Mouse (Mus musculus) forebrain, embryonic 15.5 days (tissue): ENCODE data around the gene Ngdn. TPM values are rescaled to one million over a fixed set of nuclear protein-coding genes. Genes with fewer than 3 reads are reported as not detected.
"Not testable (repeated sequence)": the region's sequence is repeated elsewhere in the genome, so short reads cannot be mapped to it uniquely, and the experiment has no call there.

Experiments used
- ATAC-seq: fragments of 200-750 bp; cut with Nextera tagmentation; replicated peaks from 2 replicates; pipeline ENCODE4 v1.8.0; 2017; ENCODE audit warnings: mild to moderate bottlenecking, moderate TSS enrichment, moderate library complexity
- H3K27ac ChIP-seq: fragments of 300-500 bp; sonication (generic); replicated peaks from 2 replicates; pipeline ENCODE4 v1.5.1; 2015; ENCODE audit warnings: mild to moderate bottlenecking, inconsistent platforms
- H3K27me3 ChIP-seq: fragments of 300-500 bp; sonication (generic); 2 replicates; pipeline ENCODE4 v1.6.1; 2015; ENCODE audit warnings: inconsistent platforms
- H3K36me3 ChIP-seq: fragments of 300-500 bp; sonication (generic); 2 replicates; pipeline ENCODE4 v1.6.1; 2015; ENCODE audit warnings: mild to moderate bottlenecking, inconsistent platforms
- H3K4me1 ChIP-seq: fragments of 300-500 bp; sonication (generic); 2 replicates; pipeline ENCODE4 v1.6.1; 2015; ENCODE audit warnings: inconsistent platforms
- H3K4me2 ChIP-seq: fragments of 300-500 bp; sonication (generic); replicated peaks from 2 replicates; pipeline ENCODE4 v1.6.1; 2015; ENCODE audit warnings: mild to moderate bottlenecking, inconsistent platforms
- H3K4me3 ChIP-seq: fragments of 300-500 bp; sonication (generic); 2 replicates; pipeline ENCODE4 v1.5.1; 2015; ENCODE audit warnings: mild to moderate bottlenecking, inconsistent platforms
- H3K9ac ChIP-seq: fragments of 300-500 bp; sonication (generic); replicated peaks from 2 replicates; pipeline ENCODE4 v1.6.1; 2015; ENCODE audit warnings: mild to moderate bottlenecking, inconsistent platforms
- H3K9me3 ChIP-seq: fragments of 300-500 bp; sonication (generic); 2 replicates; pipeline ENCODE4 v1.6.1; 2016; ENCODE audit warnings: inconsistent platforms
- WGBS: fragments of 180-500 bp; shearing (Covaris S2); methylation state at CpG from one replicate; pipeline ENCODE4 v1.1.7; 2015; ENCODE audit warnings: mixed read lengths; 5-methylcytosine and 5-hydroxymethylcytosine counted together
- polyA plus RNA-seq: library from polyadenylated mRNA; unstranded; fragments of >200 nt; fragmentation: Nextera tagmentation; extraction: Ambion mirVana; gene quantifications from 2 replicates; pipeline ENCODE4 v1.2.1, GENCODE M21; 2015

Gene Ngdn
- 67.1 and 70.8 TPM in 2 replicates for polyA plus RNA-seq

DNA sequence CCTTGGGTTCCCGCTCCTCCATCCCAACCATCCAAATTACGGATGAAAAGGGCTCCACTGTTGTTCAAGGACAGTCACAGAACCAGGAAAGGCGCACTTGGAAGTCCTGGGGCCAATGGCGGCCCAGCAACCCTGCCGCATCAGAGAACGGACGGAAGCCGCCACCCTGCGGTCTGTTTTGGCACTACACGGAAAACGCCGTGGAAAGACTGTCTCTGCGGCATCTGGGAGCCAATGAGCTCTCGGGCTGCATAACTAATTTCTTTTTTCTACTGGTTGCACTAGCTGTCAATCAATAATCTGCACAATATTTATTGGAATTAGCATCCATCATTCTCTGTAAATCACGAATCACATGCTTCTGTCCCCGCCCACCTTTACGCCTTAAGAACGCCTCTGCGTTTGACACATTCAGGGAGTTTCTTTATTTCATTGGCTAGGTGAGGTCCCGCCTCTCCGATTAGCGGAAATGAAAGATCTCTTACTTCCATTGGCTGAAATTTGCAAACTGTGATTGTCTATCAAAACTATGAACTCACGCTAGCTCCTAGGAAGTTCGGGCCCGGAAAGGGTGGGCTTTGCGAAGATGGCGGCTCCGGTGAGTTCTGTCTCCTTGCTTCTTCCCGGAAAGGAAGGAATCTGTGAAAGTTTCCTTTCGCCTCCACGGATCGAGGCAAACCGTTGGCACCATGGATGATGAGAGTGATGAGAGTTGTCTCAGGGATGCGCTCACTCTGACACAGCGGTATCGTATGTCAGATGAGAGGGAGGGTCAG lies at the start of gene Ngdn:
Gene Ngdn (plus strand): TSS at position 464 of the 776 bp plus-strand sequence.
- Histone ChIP-seq H3K4me2 (peak within 1 kb of the TSS; percentile 88), H3K27ac (peak within 1 kb of the TSS; percentile 94), H3K9me3 (no peaks in the 10 kb centered on the region), H3K4me3 (peak within 1 kb of the TSS; percentile 82), H3K27me3 (no peaks in the 10 kb centered on the region), H3K9ac (peak within 1 kb of the TSS; percentile 74), H3K4me1 (peaks cover 19% of the 10 kb centered on the region), H3K36me3 (peaks cover 7% of the 10 kb centered on the region; the same call in 1 of the 2 replicates)
- under 1% methylated on average over 36 of the region's 36 CpGs for WGBS
- peak; percentile 98 for ATAC-seq

DNA sequence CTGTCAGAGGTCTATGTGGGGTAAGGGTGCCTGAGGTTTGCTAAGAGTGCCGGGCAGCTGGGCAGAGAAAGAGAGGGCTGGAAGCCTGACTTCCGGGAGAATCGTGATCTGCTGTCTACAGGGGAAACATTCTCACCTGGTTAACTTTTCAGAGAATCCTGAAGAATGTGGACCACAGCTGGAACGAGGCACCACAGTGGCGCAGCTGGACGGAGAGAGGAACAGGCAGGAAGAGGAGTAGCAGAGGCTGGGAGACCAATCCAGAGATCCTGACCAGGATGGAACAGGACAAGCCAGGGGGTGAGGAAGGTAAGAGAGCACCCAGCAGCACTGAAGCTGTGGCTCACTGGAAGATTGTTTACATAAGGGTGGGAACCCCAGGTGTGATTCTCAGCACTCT lies 49.6 kb upstream of the Ngdn start:
- H3K27ac ChIP-seq: no peak overlapping the region
- ATAC-seq: no peak
- 82% methylated on average over 6 of the region's 6 CpGs for WGBS

DNA sequence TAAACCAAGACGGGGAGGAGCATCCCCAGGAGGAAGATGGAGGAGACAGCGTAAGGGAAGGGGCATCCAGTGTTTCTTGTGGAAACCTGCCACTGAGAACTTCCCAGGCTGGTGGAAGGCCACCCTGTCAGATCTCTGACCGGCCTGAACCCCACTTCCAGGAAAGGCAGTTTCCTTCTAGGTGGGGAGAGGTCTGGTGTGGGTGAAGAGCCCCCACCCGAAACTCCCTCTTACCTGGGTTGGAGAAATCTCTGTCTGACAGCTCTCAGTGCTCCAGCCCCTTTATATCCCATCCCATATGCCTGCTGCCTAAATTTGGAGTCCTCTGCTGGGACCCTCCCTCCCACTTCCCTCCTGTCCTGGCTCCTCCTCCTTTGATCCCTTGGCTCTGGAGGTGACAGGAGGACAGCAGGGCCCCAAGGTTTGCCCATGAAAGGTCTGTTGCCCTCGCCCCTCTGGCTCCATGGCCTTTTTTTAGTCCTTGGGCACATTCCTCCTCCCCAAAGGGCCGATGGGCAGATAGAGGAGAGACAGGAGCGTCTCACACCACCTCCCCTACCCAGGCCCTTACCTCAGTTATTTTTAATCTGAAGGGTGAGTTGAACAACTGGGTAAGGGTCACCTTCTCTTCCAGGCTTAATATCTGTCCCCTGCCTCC lies 48.8 kb upstream of the Ngdn start, which contains the start of gene Myh6:
Gene Myh6 (minus strand): TSS at position 608 of the 658 bp plus-strand sequence.
- no peaks in the 10 kb centered on the region for H3K27me3 ChIP-seq
- ATAC-seq: no peak
- no peak within 1 kb of the TSS for H3K4me3 ChIP-seq
- H3K27ac ChIP-seq: no peak within 1 kb of the TSS
- 78% methylated on average over 7 of the region's 7 CpGs for WGBS
- H3K9me3 ChIP-seq: no peaks in the 10 kb centered on the region
- no peak within 1 kb of the TSS for H3K4me2 ChIP-seq
- no peaks in the 10 kb centered on the region for H3K4me1 ChIP-seq
- H3K9ac ChIP-seq: no peak within 1 kb of the TSS
- no peaks in the 10 kb centered on the region for H3K36me3 ChIP-seq

More for the DNA sequence above, 49.6 kb upstream of the Ngdn start:
- H3K4me2 ChIP-seq: no peak overlapping the region
- H3K9me3 ChIP-seq: no peaks in the 10 kb centered on the region
- H3K9ac ChIP-seq: no peak overlapping the region
- H3K27me3 ChIP-seq: no peaks in the 10 kb centered on the region
- no peaks in the 10 kb centered on the region for H3K4me1 ChIP-seq
- no peak overlapping the region for H3K4me3 ChIP-seq
- no peaks in the 10 kb centered on the region for H3K36me3 ChIP-seq

DNA sequence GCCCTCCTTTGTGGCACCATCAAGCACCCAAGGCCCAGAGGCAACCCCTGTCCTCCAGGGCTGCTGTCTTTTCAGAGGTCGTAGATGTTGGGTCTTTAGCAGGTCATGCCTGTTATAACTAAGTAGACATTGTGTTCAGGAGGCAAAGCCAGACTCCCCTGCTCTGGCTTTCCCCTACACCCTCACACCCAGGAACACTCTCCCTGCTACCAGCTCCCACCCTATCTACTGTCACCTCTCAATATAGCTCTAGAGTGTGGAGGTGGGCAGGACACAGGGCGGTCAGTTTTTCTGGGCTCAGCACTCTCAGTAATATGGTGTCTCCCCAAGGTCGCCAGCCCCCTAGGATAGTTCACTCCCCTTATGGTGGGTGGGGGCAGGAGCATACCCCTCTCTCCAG lies 47.4 kb upstream of the Ngdn start:
- WGBS: 92% methylated on average over 3 of the region's 3 CpGs
- ATAC-seq: no peak
- no peak overlapping the region for H3K4me2 ChIP-seq

DNA sequence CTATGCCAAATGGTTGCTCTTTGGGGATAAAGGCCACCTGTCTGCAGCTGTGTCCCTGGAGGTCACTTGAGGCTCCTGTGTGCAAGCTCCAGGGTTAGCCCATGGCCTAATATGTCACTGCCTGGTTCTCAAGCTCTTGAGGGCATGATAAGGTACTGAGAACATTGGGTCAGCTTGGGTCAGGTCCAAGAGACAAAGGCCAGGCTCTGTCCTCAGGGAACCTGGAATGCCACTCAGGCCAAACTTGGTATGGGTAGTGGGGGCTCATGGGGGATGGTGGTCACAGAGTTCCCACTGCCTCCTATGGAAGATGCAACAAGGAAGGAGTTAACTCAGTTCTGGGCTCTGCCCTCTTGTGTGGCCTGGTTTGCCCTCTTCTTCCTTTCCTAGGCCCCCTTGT lies 46.9 kb upstream of the Ngdn start:
- Histone ChIP-seq H3K9me3 (no peaks in the 10 kb centered on the region), H3K9ac (no peak overlapping the region), H3K4me2 (no peak overlapping the region), H3K27ac (no peak overlapping the region), H3K27me3 (no peaks in the 10 kb centered on the region), H3K4me3 (no peak overlapping the region), H3K4me1 (no peaks in the 10 kb centered on the region), H3K36me3 (no peaks in the 10 kb centered on the region)
- no peak for ATAC-seq

More for the DNA sequence above, 47.4 kb upstream of the Ngdn start:
- H3K9me3 ChIP-seq: no peaks in the 10 kb centered on the region
- no peaks in the 10 kb centered on the region for H3K36me3 ChIP-seq
- H3K4me1 ChIP-seq: no peaks in the 10 kb centered on the region
- H3K4me3 ChIP-seq: no peak overlapping the region
- H3K27me3 ChIP-seq: no peaks in the 10 kb centered on the region
- no peak overlapping the region for H3K9ac ChIP-seq
- no peak overlapping the region for H3K27ac ChIP-seq

DNA sequence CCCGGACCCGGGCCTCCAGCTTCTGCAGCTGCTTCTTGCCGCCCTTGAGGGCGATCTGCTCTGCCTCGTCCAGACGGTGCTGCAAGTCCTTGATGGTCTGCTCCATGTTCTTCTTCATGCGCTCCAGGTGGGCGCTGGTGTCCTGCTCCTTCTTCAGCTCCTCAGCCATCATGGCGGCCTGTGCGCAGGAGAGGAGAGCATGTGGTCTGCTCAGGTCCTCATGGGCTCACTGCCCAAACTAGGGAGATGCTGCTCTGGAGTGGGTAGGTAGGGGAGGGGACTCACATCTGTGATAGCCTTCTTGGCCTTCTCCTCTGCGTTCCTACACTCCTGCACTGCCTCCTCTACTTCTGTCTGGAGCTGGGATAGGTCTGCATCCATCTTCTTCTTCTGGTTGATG lies 42.5 kb upstream of the Ngdn start:
- not testable (repeated sequence) for H3K4me1 ChIP-seq, H3K4me3 ChIP-seq, H3K4me2 ChIP-seq, ATAC-seq, H3K27me3 ChIP-seq, H3K36me3 ChIP-seq, H3K9ac ChIP-seq, H3K9me3 ChIP-seq
- WGBS: 96% methylated on average over 11 of the region's 11 CpGs
- 0 out of 2 replicates have a peak overlapping the region, but pooled peaks have one; percentile 79 for H3K27ac ChIP-seq

DNA sequence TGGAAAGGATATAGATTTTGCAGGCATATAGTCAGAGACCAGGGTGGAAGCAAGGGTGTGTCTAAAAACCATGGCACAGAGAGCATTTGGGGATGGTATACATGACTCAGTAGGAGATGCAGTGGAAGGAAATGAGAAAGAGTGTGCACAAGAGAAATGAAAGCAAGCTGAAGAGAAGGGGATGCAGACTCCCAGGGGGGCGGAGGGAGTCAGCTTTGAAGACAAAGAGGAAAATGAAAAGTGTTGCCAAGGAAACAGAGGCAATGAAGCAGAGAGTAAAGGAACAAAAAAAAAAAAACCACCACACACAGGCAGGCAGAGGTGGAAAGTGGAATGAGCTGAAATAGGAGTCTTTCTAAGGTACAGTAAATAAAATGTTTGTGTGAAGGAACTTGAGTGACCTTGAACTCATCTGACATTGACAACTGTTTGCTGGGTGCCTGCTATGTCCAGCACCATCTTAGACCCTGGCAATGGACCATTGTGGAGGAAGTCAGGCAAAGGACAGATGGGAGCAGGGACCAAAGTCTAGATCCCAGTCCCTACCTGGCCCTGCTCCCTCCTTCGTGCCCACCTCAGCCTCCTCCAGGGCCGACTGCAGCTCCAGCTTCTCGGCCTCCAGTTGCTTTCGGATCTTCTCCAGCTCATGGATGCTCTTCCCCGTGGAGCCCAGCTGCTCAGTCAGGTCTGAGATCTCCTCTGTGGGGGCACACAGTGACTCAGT lies 41.0 kb upstream of the Ngdn start:
- no peaks in the 10 kb centered on the region for H3K27me3 ChIP-seq
- H3K4me1 ChIP-seq: peaks cover 10% of the 10 kb centered on the region
- 67% methylated on average over 6 of the region's 6 CpGs for WGBS
- H3K4me3 ChIP-seq: no peak overlapping the region
- 0 out of 2 replicates have a peak overlapping the region, but pooled peaks have one; percentile 1 for H3K9ac ChIP-seq
- no peaks in the 10 kb centered on the region for H3K9me3 ChIP-seq
- H3K4me2 ChIP-seq: no peak overlapping the region
- ATAC-seq: peak; percentile 42; the same call in 1 of the 2 replicates
- H3K27ac ChIP-seq: peak overlapping the region; percentile 79
- H3K36me3 ChIP-seq: no peaks in the 10 kb centered on the region

DNA sequence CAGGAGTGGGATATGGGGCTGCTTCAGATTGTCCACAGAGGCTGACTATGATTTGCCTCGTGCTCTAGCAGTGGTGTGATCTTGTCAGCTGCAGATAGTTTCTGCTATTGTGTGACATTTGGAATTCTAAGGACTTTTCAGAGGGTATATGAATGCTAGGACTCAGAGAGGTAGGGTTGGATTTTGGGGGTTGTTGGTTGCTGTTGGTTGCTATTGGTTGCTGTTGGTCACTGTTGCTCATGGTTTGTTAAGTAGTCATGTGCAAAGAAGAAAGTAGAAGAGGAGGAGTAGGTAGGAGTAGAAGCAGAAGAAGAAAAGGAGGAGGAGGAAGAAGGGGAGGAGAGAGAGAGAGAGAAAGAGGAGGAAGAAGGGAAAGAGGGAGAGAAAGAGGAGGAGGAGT lies 38.6 kb upstream of the Ngdn start, which contains the start of gene Gm17428:
Gene Gm17428 (plus strand): TSS at position 301 of the 400 bp plus-strand sequence.
- no peak within 1 kb of the TSS for H3K27ac ChIP-seq
- H3K27me3 ChIP-seq: no peaks in the 10 kb centered on the region
- H3K9me3 ChIP-seq: no peaks in the 10 kb centered on the region
- H3K4me2 ChIP-seq: no peak within 1 kb of the TSS
- H3K4me3 ChIP-seq: no peak within 1 kb of the TSS
- H3K36me3 ChIP-seq: no peaks in the 10 kb centered on the region
- no peak for ATAC-seq
- H3K9ac ChIP-seq: no peak within 1 kb of the TSS
- H3K4me1 ChIP-seq: peaks cover 10% of the 10 kb centered on the region
- WGBS: 75% methylated on average over 1 of the region's 1 CpGs

DNA sequence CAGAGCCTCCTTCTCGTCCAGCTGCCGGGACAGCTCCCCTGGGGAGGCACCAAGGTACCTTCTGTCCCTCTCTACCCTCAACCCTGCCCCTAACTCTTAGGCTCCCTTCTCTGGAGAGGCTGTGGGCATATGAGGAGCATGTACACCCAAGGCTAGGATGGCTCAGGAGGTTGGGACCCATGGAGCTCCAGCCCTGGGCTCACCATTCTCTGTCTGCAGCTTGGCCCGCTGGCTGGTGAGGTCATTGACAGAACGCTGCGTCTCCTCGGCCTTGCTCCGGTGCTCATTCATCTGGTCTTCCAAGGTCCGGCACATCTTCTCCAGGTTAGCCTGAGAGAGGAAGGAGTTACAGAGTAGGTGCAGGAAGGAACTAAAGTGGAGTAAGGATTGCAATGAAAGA lies 36.6 kb upstream of the Ngdn start:
- H3K4me3 ChIP-seq: no peak overlapping the region
- H3K27me3 ChIP-seq: no peaks in the 10 kb centered on the region
- no peaks in the 10 kb centered on the region for H3K36me3 ChIP-seq
- no peak for ATAC-seq
- peaks cover 10% of the 10 kb centered on the region for H3K4me1 ChIP-seq
- WGBS: 93% methylated on average over 8 of the region's 8 CpGs
- H3K4me2 ChIP-seq: no peak overlapping the region
- no peak overlapping the region for H3K9ac ChIP-seq
- H3K9me3 ChIP-seq: no peaks in the 10 kb centered on the region
- no peak overlapping the region for H3K27ac ChIP-seq

DNA sequence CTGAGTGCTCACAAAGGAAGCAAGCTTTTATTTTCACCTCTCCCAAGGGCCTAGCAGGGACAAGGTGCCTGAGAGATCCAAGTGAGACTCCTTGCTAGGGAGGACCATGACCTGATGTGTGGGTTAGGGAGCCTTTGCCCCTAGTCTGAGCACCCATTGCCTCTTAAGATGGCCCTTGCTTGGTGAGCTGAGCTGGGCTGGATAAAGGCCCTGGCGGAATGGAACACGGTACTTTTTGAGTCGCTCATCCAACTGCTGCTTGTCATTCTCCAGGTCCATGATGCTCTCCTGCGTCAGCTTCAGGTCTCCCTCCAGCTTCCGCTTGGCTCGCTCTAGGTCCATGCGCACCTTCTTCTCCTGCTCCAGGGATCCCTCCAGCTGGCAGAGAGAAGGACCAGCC lies 33.3 kb upstream of the Ngdn start:
- WGBS: 97% methylated on average over 7 of the region's 7 CpGs
- H3K9me3 ChIP-seq: no peaks in the 10 kb centered on the region

DNA sequence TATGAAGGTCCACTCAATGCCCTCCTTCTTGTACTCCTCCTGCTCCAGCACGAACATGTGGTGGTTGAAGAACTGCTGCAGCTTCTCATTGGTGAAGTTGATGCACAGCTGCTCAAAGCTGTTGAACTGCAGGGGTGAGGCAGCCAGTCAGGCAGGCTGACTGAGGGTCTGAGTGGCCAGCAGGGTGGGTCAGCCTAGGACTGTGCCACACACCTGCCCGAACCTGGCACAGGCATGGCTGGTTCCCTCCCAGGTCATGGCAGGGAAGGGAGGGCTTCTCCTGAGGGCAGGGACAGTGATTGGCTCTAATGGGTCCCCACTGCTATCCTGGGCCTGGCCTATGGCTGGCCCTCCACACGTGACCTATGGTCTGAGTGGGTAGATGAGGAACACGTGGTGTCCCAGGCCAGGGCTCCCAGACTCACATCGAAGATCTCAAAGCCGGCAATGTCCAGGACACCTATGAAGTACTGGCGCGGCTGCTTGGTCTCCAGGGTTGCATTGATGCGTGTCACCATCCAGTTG lies 26.8 kb upstream of the Ngdn start:
- WGBS: 93% methylated on average over 9 of the region's 9 CpGs
- H3K9ac ChIP-seq, H3K4me2 ChIP-seq, H3K27me3 ChIP-seq, H3K9me3 ChIP-seq, H3K36me3 ChIP-seq, ATAC-seq, H3K4me3 ChIP-seq, H3K27ac ChIP-seq, H3K4me1 ChIP-seq: not testable (repeated sequence)

More for the DNA sequence above, 33.3 kb upstream of the Ngdn start:
- no peak overlapping the region for H3K4me3 ChIP-seq
- no peak overlapping the region for H3K27ac ChIP-seq
- ATAC-seq: no peak
- H3K36me3 ChIP-seq: no peaks in the 10 kb centered on the region
- H3K4me1 ChIP-seq: no peaks in the 10 kb centered on the region
- no peak overlapping the region for H3K4me2 ChIP-seq
- no peaks in the 10 kb centered on the region for H3K27me3 ChIP-seq
- no peak overlapping the region for H3K9ac ChIP-seq

DNA sequence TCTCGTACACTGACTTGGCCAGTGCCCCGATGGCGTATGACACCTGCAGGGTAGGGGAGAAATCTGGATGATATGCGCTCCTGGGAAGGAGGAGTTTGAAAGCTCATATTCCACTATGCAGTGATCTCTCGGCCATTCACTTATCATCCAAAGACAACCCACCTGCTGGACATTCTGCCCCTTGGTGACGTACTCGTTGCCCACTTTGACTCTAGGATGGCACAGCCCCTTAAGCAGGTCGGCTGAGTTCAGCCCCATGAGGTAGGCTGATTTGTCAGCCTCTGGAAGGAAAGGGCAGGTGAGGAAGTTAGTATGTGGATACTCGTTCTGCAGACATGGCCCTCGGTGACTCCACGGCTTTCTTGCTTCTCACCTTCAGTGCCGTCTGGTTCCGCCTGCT lies 26.4 kb upstream of the Ngdn start:
- WGBS: 89% methylated on average over 13 of the region's 13 CpGs
- H3K9ac ChIP-seq: no peak overlapping the region
- H3K9me3 ChIP-seq: no peaks in the 10 kb centered on the region
- no peak overlapping the region for H3K27ac ChIP-seq
- H3K4me3 ChIP-seq: no peak overlapping the region
- H3K4me2 ChIP-seq: no peak overlapping the region
- no peaks in the 10 kb centered on the region for H3K27me3 ChIP-seq
- H3K4me1 ChIP-seq: no peaks in the 10 kb centered on the region
- ATAC-seq: no peak
- no peaks in the 10 kb centered on the region for H3K36me3 ChIP-seq
